Mouse (Mus musculus) hindbrain, postnatal 0 days (tissue): ENCODE data around the gene A930004D18Rik. TPM values are rescaled to one million over a fixed set of nuclear protein-coding genes. Genes with fewer than 3 reads are reported as not detected.
A peak's percentile ranks its signal among the peaks of the same experiment; 100 is the strongest.

ENCODE experiments used
- ATAC-seq: fragments of 200-750 bp; cut with Nextera tagmentation; 2 replicates; pipeline ENCODE4 v1.8.0; 2017; ENCODE audit warnings: mild to moderate bottlenecking, moderate TSS enrichment, moderate library complexity
- DNase-seq: peaks from one replicate; pipeline ENCODE4 v3.0.0-alpha.2; 2015; ENCODE audit warnings: low spot score
- H3K27ac ChIP-seq: fragments of 300-500 bp; sonication (generic); 2 replicates; pipeline ENCODE4 v1.5.1; 2014; ENCODE audit warnings: mild to moderate bottlenecking
- H3K27me3 ChIP-seq: fragments of 300-500 bp; sonication (generic); 2 replicates; pipeline ENCODE4 v1.6.1; 2014; ENCODE audit warnings: low read length, mixed read lengths; ENCODE audit not compliant: insufficient read depth
- H3K36me3 ChIP-seq: fragments of 300-500 bp; sonication (generic); 2 replicates; pipeline ENCODE4 v1.6.1; 2014; ENCODE audit warnings: low read length, mixed read lengths; ENCODE audit not compliant: insufficient read depth
- H3K4me1 ChIP-seq: fragments of 300-500 bp; sonication (generic); 2 replicates; pipeline ENCODE4 v1.6.1; 2014; ENCODE audit warnings: antibody characterized with exemption, low read length, mixed read lengths; ENCODE audit not compliant: insufficient read depth
- H3K4me2 ChIP-seq: fragments of 300-500 bp; sonication (generic); 2 replicates; pipeline ENCODE4 v1.6.1; 2014; ENCODE audit warnings: low read depth, mild to moderate bottlenecking, low read length, moderate library complexity, mixed read lengths
- H3K4me3 ChIP-seq: fragments of 300-500 bp; sonication (generic); 2 replicates; pipeline ENCODE4 v1.5.1; 2014; ENCODE audit warnings: low read length
- H3K9ac ChIP-seq: fragments of 300-500 bp; sonication (generic); replicated peaks from 2 replicates; pipeline ENCODE4 v1.6.1; 2014; ENCODE audit warnings: mild to moderate bottlenecking, low read length, moderate library complexity, mixed read lengths
- H3K9me3 ChIP-seq: fragments of 300-500 bp; sonication (generic); 2 replicates; pipeline ENCODE4 v1.6.1; 2016; ENCODE audit warnings: low read length, mixed read lengths
- CTCF ChIP-seq: IDR thresholded peaks from 2 replicates; pipeline ENCODE4 v1.5.1; 2016; ENCODE audit warnings: antibody characterized with exemption, control low read depth, low read depth
- WGBS: fragments of 180-500 bp; shearing (Covaris S2); extraction: QIAGEN DNeasy Blood & Tissue Kit; methylation state at CpG from one replicate; pipeline ENCODE4 v1.1.7; 2014; 5-methylcytosine and 5-hydroxymethylcytosine counted together
- polyA plus RNA-seq: library from polyadenylated mRNA; unstranded; fragments of >200 nt; fragmentation: Nextera tagmentation; extraction: Ambion mirVana; gene quantifications from 2 replicates; pipeline ENCODE4 v1.2.1, GENCODE M21; 2015
- total RNA-seq: library from RNA; depleted of rRNA; stranded (reverse); fragments of >200 nt; gene quantifications from 2 replicates; pipeline ENCODE4 v1.2.3, GENCODE M21; 2014

Gene A930004D18Rik
- total and polyA plus RNA-seq, 2 experiments from 2014 or later = 3.7 to 9.9 TPM

- ATAC-seq = no peak
- Histone ChIP-seq H3K9ac (peak overlapping the region; percentile 83), H3K4me2 (peak overlapping the region; percentile 95), H3K4me1 (no peaks in the 10 kb centered on the region), H3K27me3 (no peaks in the 10 kb centered on the region), H3K9me3 (no peaks in the 10 kb centered on the region), H3K36me3 (no peaks in the 10 kb centered on the region), H3K4me3 (peak overlapping the region; percentile 69), H3K27ac (peak overlapping the region; percentile 98)
- TF ChIP-seq CTCF = no peak
- WGBS = 18% methylated on average over 9 of the region's 9 CpGs
- DNase-seq = no peak
Observed at GRCm38 (mm10) chr2:18058146-18058708, 20.7 kb upstream of the A930004D18Rik start.

DNA sequence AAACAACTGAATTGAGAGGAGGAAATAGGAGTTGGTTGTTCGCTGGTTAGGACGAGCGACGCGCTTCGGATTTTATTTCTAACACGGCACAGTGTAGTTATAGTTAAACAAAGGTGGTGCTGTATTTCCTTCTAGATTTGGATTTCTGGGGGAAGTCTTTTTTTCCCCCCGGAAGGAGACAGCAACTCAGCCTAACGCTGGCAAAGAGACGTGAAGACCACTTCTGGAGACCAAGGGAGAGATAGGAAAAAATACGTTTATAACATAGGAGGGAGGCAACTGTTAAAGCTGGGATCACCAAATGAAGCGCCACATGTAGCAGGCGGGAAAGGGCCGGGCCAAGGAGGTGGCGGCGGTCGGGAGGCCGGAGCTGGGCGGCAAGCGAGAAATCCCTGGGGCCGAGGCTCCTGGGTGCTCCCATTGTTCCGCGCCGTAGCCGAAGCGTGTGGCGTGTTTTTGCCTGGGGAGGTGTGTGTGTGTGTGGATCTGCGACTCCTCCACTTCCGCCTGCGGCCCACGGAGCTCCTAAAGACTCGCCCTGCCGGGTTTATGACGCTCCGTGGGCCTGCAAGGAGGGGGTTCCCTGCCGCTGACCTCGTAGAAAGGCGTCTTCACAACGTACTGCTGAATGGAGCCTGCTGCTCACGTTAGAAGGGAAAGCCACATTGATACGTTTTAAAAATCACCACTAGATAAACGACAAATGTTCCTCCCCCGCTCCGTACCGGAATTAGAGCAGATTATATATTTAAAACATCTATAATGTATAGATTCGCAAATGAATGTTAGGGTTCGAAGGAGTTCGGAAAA, 20.0 kb upstream of the A930004D18Rik start:
- DNase-seq (peak; percentile 77), ATAC-seq (no peak; the same call in 1 of the 2 replicates)
- WGBS = under 1% methylated on average over 48 of the region's 48 CpGs
- no peak for TF ChIP-seq CTCF
- Histone ChIP-seq H3K4me1 (no peaks in the 10 kb centered on the region), H3K36me3 (no peaks in the 10 kb centered on the region), H3K27me3 (no peaks in the 10 kb centered on the region), H3K27ac (peak overlapping the region; percentile 98), H3K4me3 (peak overlapping the region; percentile 69), H3K9me3 (no peaks in the 10 kb centered on the region), H3K4me2 (peak overlapping the region; percentile 95), H3K9ac (peak overlapping the region; percentile 83)

GRCm38 (mm10) chr2:18056786-18057255, 19.3 kb upstream of the A930004D18Rik start:
- H3K4me2 ChIP-seq = peak overlapping the region; percentile 95
- peak overlapping the region; percentile 98 for H3K27ac ChIP-seq
- H3K9me3 ChIP-seq = no peaks in the 10 kb centered on the region
- H3K4me1 ChIP-seq = no peaks in the 10 kb centered on the region
- H3K9ac ChIP-seq = peak overlapping the region; percentile 83
- peak overlapping the region; percentile 69 for H3K4me3 ChIP-seq
- no peaks in the 10 kb centered on the region for H3K36me3 ChIP-seq
- TF ChIP-seq CTCF = no peak
- DNase-seq (peak; percentile 94), ATAC-seq (peak; percentile 96)
- under 1% methylated on average over 37 of the region's 50 CpGs for WGBS
- no peaks in the 10 kb centered on the region for H3K27me3 ChIP-seq

GRCm38 (mm10) chr2:18055929-18056785, 18.6 kb upstream of the A930004D18Rik start:
- Histone ChIP-seq H3K9ac (peak overlapping the region; percentile 83), H3K27ac (peak overlapping the region; percentile 98), H3K27me3 (no peaks in the 10 kb centered on the region), H3K4me1 (no peaks in the 10 kb centered on the region), H3K4me3 (peak overlapping the region; percentile 69), H3K4me2 (peak overlapping the region; percentile 95), H3K36me3 (no peaks in the 10 kb centered on the region), H3K9me3 (no peaks in the 10 kb centered on the region)
- TF ChIP-seq CTCF = no peak
- ATAC-seq (peak; percentile 93), DNase-seq (no peak)
- WGBS = 1% methylated on average over 47 of the region's 66 CpGs

DNA sequence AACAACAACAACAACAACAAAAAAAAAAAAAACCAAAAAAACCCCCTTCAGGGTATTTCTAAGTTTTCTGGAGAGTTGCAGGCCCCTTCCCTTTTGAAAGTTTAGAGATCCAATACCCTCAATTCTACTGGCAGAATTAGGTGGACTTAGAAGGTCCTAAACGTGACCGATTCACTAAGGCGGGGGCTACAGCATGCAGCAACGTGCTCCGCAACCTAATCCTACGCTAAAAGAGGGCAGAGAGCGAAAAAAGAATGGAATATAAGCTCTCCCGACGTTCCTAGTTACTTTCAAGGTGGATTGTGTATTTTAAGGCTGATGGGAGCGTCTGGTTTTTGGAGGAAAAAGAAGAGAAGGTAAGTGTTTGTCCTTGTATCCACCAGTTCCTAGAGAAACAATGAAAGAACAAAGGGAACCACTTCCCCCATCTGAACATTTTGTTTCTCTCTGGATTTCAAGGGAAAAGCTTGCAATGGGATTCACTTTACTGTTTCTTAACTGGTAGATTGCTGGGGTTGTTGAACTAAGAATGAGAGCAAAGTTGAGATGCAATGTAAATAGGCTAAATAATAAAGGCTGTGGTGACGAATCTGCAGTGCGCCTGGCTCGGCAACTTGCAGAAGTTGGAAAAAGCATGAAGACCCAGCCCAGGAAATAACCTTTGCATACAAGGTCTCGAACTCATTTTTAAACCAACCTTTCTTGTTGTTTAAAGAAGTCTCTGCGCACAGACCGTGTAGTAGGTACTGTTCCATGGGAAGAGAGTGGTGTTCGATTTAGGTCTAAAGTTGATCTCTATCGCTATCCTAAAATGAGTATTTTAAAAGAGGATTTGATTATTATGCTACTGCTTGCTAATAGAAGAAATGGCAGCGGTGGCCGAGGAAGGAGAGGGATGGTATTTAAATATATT, 17.7 kb upstream of the A930004D18Rik start, which contains the start of gene Mllt10:
Gene Mllt10 (plus strand): TSS at position 222 of the 913 bp plus-strand sequence.
- ATAC-seq = no peak
- WGBS = 17% methylated on average over 20 of the region's 20 CpGs
- DNase-seq = no peak
- H3K27ac ChIP-seq = peak within 1 kb of the TSS; percentile 98
- H3K9ac ChIP-seq = peak within 1 kb of the TSS; percentile 83
- TF ChIP-seq CTCF = no peak
- H3K9me3 ChIP-seq = no peaks in the 10 kb centered on the region
- H3K4me1 ChIP-seq = no peaks in the 10 kb centered on the region
- H3K27me3 ChIP-seq = no peaks in the 10 kb centered on the region
- no peaks in the 10 kb centered on the region for H3K36me3 ChIP-seq
- peak within 1 kb of the TSS; percentile 69 for H3K4me3 ChIP-seq
- peak within 1 kb of the TSS; percentile 95 for H3K4me2 ChIP-seq
